Mouse (Mus musculus): ENCODE measurements around the gene Usp21. TPM values are rescaled to one million over a fixed set of nuclear protein-coding genes. Genes with fewer than 3 reads are reported as not detected.

Usp21 gene
- polyA plus RNA-seq, 1 experiment from 2014 or later: 15.1 TPM

- Histone ChIP-seq H3K27ac (ENCODE audit: low read depth) (no peak overlapping the region), H3K9me3 (ENCODE audit: low read length) (no peaks in the 10 kb centered on the region), H3K36me3 (replicated peaks; ENCODE audit: insufficient read depth, low read length) (peaks cover 71% of the 10 kb centered on the region), H3K9ac (replicated peaks) (no peak overlapping the region; the same call in 1 of the 2 replicates), H3K27me3 (ENCODE audit: insufficient read depth, low read length) (no peaks in the 10 kb centered on the region), H3K4me2 (ENCODE audit: low read depth, low read length) (peak overlapping the region; percentile 81; the same call in 1 of the 2 replicates), H3K4me1 (ENCODE audit: insufficient read depth) (peaks cover 12% of the 10 kb centered on the region), H3K4me3 (ENCODE audit: low read depth, low read length) (no peak overlapping the region)
- WGBS (ENCODE audit: insufficient replicate concordance): 87% methylated on average over 10 of the region's 10 CpGs
- no peak for ATAC-seq
- peak; percentile 11 for DNase-seq
- TF ChIP-seq EP300 (IDR thresholded peaks at IDR 0.05; ENCODE audit: low read depth): no peak
- no peak for TF ChIP-seq CTCF (IDR thresholded peaks at IDR 0.05; ENCODE audit: low read depth)
These were observed 10.1 kb downstream of the Usp21 start for GRCm38 (mm10) chr1:171277736-171278135.

- H3K9ac ChIP-seq (replicated peaks): no peak overlapping the region
- no peak overlapping the region for H3K4me2 ChIP-seq (ENCODE audit: low read depth, low read length)
- peaks cover 69% of the 10 kb centered on the region for H3K36me3 ChIP-seq (replicated peaks; ENCODE audit: insufficient read depth, low read length)
- H3K27ac ChIP-seq (ENCODE audit: low read depth): 0 out of 2 replicates have a peak overlapping the region, but pooled peaks have one; percentile 11
- WGBS (ENCODE audit: insufficient replicate concordance): 88% methylated on average over 14 of the region's 14 CpGs
- H3K9me3 ChIP-seq (ENCODE audit: low read length): no peaks in the 10 kb centered on the region
- no peak for ATAC-seq
- no peak overlapping the region for H3K4me3 ChIP-seq (ENCODE audit: low read depth, low read length)
- H3K27me3 ChIP-seq (ENCODE audit: insufficient read depth, low read length): no peaks in the 10 kb centered on the region
- TF ChIP-seq EP300 (IDR thresholded peaks at IDR 0.05; ENCODE audit: low read depth): no peak
- no peak for TF ChIP-seq CTCF (IDR thresholded peaks at IDR 0.05; ENCODE audit: low read depth)
- DNase-seq: no peak
- peaks cover 14% of the 10 kb centered on the region for H3K4me1 ChIP-seq (ENCODE audit: insufficient read depth)
These were observed 11.6 kb downstream of the Usp21 start for GRCm38 (mm10) chr1:171276110-171276748.

- 91% methylated on average over 11 of the region's 11 CpGs for WGBS (ENCODE audit: insufficient replicate concordance)
- TF ChIP-seq EP300 (IDR thresholded peaks at IDR 0.05; ENCODE audit: low read depth): no peak
- TF ChIP-seq CTCF (IDR thresholded peaks at IDR 0.05; ENCODE audit: low read depth): no peak
- Histone ChIP-seq H3K27ac (ENCODE audit: low read depth) (no peak overlapping the region), H3K4me2 (ENCODE audit: low read depth, low read length) (no peak overlapping the region), H3K9me3 (ENCODE audit: low read length) (no peaks in the 10 kb centered on the region), H3K9ac (replicated peaks) (no peak overlapping the region), H3K4me3 (ENCODE audit: low read depth, low read length) (no peak overlapping the region), H3K36me3 (replicated peaks; ENCODE audit: insufficient read depth, low read length) (peaks cover 69% of the 10 kb centered on the region), H3K27me3 (ENCODE audit: insufficient read depth, low read length) (no peaks in the 10 kb centered on the region), H3K4me1 (ENCODE audit: insufficient read depth) (peaks cover 17% of the 10 kb centered on the region)
- DNase-seq: no peak
- no peak for ATAC-seq
These were observed 12.6 kb downstream of the Usp21 start for GRCm38 (mm10) chr1:171275144-171275734.

GRCm38 (mm10) chr1:171274171-171274570, 13.6 kb downstream of the Usp21 start:
- H3K36me3 ChIP-seq (replicated peaks; ENCODE audit: insufficient read depth, low read length): peaks cover 63% of the 10 kb centered on the region

DNA sequence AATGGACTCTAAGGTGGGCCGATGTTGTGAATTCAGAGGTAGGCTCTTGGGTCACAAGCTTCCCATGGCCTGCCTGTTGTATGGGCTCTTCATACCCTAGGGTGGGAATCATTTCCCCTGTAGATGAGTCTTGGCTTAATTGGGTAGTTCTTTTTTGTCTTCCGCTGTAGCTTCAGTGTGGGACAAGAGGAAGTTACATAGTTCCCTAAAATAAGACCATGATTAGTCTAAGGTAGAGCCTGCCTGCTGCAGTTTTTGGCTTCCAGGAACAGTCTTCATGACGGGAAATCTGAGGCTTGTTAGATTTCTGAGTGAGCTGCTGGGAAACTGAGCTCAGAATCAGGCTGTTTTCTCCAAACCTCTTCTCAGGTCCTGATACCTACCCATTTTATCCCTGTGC, 15.7 kb downstream of the Usp21 start:
- Histone ChIP-seq H3K4me2 (ENCODE audit: low read depth, low read length) (peak overlapping the region; percentile 85), H3K36me3 (replicated peaks; ENCODE audit: insufficient read depth, low read length) (peaks cover 42% of the 10 kb centered on the region), H3K4me3 (ENCODE audit: low read depth, low read length) (peak overlapping the region; percentile 90), H3K9me3 (ENCODE audit: low read length) (no peaks in the 10 kb centered on the region), H3K27ac (ENCODE audit: low read depth) (peak overlapping the region; percentile 68), H3K27me3 (ENCODE audit: insufficient read depth, low read length) (no peaks in the 10 kb centered on the region), H3K9ac (replicated peaks) (peak overlapping the region; percentile 83; the same call in 1 of the 2 replicates), H3K4me1 (ENCODE audit: insufficient read depth) (peaks cover 21% of the 10 kb centered on the region)
- DNase-seq: no peak
- ATAC-seq: no peak
- TF ChIP-seq CTCF (IDR thresholded peaks at IDR 0.05; ENCODE audit: low read depth): no peak
- TF ChIP-seq EP300 (IDR thresholded peaks at IDR 0.05; ENCODE audit: low read depth): no peak
- 47% methylated on average over 3 of the region's 3 CpGs for WGBS (ENCODE audit: insufficient replicate concordance)

More at GRCm38 (mm10) chr1:171274171-171274570, 13.6 kb downstream of the Usp21 start:
- Histone ChIP-seq H3K4me1 (ENCODE audit: insufficient read depth) (peaks cover 21% of the 10 kb centered on the region), H3K9me3 (ENCODE audit: low read length) (no peaks in the 10 kb centered on the region), H3K4me2 (ENCODE audit: low read depth, low read length) (no peak overlapping the region), H3K27ac (ENCODE audit: low read depth) (no peak overlapping the region), H3K4me3 (ENCODE audit: low read depth, low read length) (no peak overlapping the region), H3K27me3 (ENCODE audit: insufficient read depth, low read length) (no peaks in the 10 kb centered on the region), H3K9ac (replicated peaks) (no peak overlapping the region)
- TF ChIP-seq EP300 (IDR thresholded peaks at IDR 0.05; ENCODE audit: low read depth) (no peak), CTCF (IDR thresholded peaks at IDR 0.05; ENCODE audit: low read depth) (no peak)
- ATAC-seq: no peak
- 87% methylated on average over 12 of the region's 12 CpGs for WGBS (ENCODE audit: insufficient replicate concordance)
- no peak for DNase-seq

GRCm38 (mm10) chr1:171271622-171272021, 16.2 kb downstream of the Usp21 start:
- Histone ChIP-seq H3K4me2 (ENCODE audit: low read depth, low read length) (peak overlapping the region; percentile 85), H3K27ac (ENCODE audit: low read depth) (peak overlapping the region; percentile 68), H3K27me3 (ENCODE audit: insufficient read depth, low read length) (no peaks in the 10 kb centered on the region), H3K4me1 (ENCODE audit: insufficient read depth) (peaks cover 21% of the 10 kb centered on the region), H3K4me3 (ENCODE audit: low read depth, low read length) (peak overlapping the region; percentile 90), H3K9me3 (ENCODE audit: low read length) (no peaks in the 10 kb centered on the region), H3K36me3 (replicated peaks; ENCODE audit: insufficient read depth, low read length) (peaks cover 37% of the 10 kb centered on the region), H3K9ac (replicated peaks) (peak overlapping the region; percentile 83)
- no peak for TF ChIP-seq EP300 (IDR thresholded peaks at IDR 0.05; ENCODE audit: low read depth)
- TF ChIP-seq CTCF (IDR thresholded peaks at IDR 0.05; ENCODE audit: low read depth): peak; percentile 21; the same call in 1 of the 2 replicates
- 55% methylated on average over 10 of the region's 10 CpGs for WGBS (ENCODE audit: insufficient replicate concordance)
- no peak for DNase-seq
- no peak for ATAC-seq
